Mouse (Mus musculus) megakaryocyte, embryonic 14.5 days (primary cell): ENCODE measurements around the gene Mei1. TPM values are rescaled to one million over a fixed set of nuclear protein-coding genes. Genes with fewer than 3 reads are reported as not detected.
A peak's percentile ranks its signal among the peaks of the same experiment; 100 is the strongest.

Experiments
- H3K27me3 ChIP-seq: replicated peaks from 2 replicates; pipeline ENCODE3; 2012; ENCODE audit warnings: inconsistent platforms
- H3K36me3 ChIP-seq: replicated peaks from 2 replicates; pipeline ENCODE3; 2012; ENCODE audit warnings: low read length, inconsistent platforms, mixed read lengths
- H3K4me1 ChIP-seq: 2 replicates; pipeline ENCODE4 v1.6.1; 2012; ENCODE audit warnings: inconsistent platforms
- H3K4me3 ChIP-seq: replicated peaks from 2 replicates; pipeline ENCODE3; 2012; ENCODE audit warnings: moderate library complexity, mild to moderate bottlenecking, inconsistent platforms
- H3K9me3 ChIP-seq: 2 replicates; pipeline ENCODE4 v1.6.1; 2012; ENCODE audit warnings: inconsistent platforms
- FLI1 ChIP-seq: IDR thresholded peaks from 2 replicates; pipeline ENCODE4 v1.6.1; 2012; ENCODE audit warnings: low read length, inconsistent platforms, mixed read lengths
- GATA1 ChIP-seq: IDR thresholded peaks from 3 replicates; pipeline ENCODE4 v1.6.1; 2012; ENCODE audit warnings: mixed read lengths, low read length, inconsistent platforms, borderline replicate concordance
- polyA plus RNA-seq: library from polyadenylated mRNA; stranded (reverse); fragments of >175 nt; gene quantifications from 2 replicates; pipeline ENCODE4 v1.2.3, GENCODE M21; 2012; ENCODE audit warnings: low replicate concordance; ENCODE audit not compliant: insufficient read depth

Mei1 gene
- polyA plus RNA-seq, 1 experiment, result not detected

DNA sequence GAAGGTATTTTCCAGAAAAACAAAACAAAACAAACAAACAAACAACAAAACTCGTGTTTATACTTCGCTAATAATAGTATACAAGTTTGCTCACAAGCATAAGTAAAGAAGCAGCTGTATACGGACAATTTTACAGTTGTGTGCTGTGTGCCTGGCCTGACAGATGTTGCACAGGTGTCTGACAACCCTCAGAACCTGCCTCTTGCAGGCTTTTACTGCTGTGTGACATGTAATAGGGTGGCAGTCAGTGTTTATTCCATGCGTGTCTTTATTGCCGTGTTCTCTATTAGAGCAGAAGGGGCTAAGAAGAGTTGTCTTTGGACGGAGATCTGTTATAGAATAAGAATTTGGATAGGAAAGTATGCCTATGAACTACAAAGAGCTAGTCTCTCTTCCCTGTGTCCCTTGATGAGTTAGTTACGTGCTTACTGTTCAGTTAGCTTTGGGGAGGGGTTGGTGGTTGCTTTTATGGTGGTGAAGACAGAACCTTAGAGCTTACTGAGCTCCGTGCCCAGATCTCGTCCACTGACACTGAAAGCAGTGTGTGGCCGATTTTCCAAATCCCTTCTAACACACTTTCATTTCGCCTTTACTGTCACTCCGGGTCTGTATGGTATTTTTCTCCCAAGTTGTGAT, 92.3 kb downstream of the Mei1 start:
- Histone ChIP-seq H3K36me3 (peaks cover 59% of the 10 kb centered on the region), H3K4me1 (peaks cover 100% of the 10 kb centered on the region), H3K4me3 (no peak overlapping the region), H3K27me3 (no peaks in the 10 kb centered on the region), H3K9me3 (no peaks in the 10 kb centered on the region)
- TF ChIP-seq FLI1, result no peak
- TF ChIP-seq GATA1, result no peak

DNA sequence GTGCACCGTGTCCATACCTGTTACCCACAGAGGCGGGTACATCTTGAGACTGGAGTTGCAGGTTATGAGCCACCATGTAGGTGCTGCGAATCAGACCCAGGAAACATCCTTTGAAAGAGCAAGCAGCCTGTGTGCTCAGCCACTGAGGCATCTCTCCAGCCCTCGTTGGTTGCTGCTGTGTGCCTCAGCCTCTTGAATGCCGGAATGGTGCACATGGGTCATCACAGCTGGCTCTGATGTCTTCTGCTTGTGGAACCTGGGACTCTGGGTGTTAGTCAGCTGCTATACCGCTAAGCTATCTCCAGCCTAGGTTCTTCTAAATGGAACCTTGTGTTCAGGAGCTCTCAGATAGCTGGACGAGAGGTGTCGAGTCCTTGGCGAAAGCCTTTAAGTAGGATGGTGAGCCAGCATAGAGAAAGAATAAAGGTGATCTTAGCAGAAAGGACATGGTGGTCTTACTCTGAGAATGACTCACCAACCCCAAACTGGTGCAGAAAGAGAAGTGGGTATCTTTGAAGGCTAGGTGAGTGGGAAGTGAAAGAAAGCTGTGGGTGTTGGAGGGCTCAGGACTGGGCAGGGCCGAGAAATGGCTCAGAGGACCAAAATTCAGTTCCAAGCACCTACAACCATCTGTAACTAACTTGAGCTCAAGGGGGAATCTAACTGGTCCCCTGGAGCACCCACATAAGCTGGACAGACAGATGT, 93.7 kb downstream of the Mei1 start:
- peaks cover 100% of the 10 kb centered on the region for H3K4me1 ChIP-seq
- peaks cover 60% of the 10 kb centered on the region for H3K36me3 ChIP-seq
- H3K27me3 ChIP-seq, result no peaks in the 10 kb centered on the region
- H3K4me3 ChIP-seq, result peak overlapping the region; percentile 39
- H3K9me3 ChIP-seq, result no peaks in the 10 kb centered on the region
- TF ChIP-seq GATA1 (no peak), FLI1 (no peak)

DNA sequence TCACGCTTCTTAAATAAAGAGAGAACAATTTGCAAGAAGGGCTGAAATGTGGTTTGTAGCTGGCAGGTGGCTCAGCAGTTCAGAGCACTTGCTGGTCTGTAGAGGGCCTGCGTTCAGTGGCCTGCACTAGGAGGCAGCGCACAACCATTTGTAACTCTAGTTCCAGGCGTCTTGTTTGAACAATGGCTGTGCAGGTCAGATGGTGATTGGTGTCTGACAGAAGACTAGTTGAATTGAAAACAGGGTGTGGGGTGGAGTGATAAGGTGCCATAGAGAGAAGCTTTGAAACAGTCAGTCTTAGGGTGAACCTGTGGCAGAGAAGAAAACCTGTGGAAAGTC, 94.2 kb downstream of the Mei1 start:
- no peaks in the 10 kb centered on the region for H3K9me3 ChIP-seq
- H3K36me3 ChIP-seq, result peaks cover 61% of the 10 kb centered on the region
- H3K4me3 ChIP-seq, result peak overlapping the region; percentile 50
- peaks cover 100% of the 10 kb centered on the region for H3K4me1 ChIP-seq
- H3K27me3 ChIP-seq, result no peaks in the 10 kb centered on the region
- TF ChIP-seq GATA1, result no peak
- no peak for TF ChIP-seq FLI1

DNA sequence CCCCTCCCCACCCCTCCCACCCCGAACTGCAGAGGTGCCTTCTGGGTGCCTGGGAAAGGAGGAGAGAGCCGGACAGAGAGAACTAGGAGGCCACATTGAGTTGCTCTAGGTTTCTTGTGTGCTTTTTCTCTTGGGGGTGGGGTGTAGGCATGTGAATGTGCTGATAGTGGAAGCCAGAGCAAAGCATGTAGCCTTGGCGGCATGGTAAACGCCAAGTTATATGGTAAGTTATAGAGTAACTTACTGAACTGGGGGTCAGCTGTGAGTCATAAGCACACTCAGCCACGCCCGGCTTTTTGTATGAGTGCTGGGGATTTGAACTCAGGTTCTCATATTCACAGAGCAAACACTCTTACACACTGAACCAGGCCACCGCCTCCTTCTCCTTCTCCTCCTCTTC, 94.7 kb downstream of the Mei1 start:
- H3K4me3 ChIP-seq, result no peak overlapping the region
- H3K36me3 ChIP-seq, result peaks cover 61% of the 10 kb centered on the region
- H3K4me1 ChIP-seq, result peaks cover 99% of the 10 kb centered on the region
- H3K9me3 ChIP-seq, result no peaks in the 10 kb centered on the region
- H3K27me3 ChIP-seq, result no peaks in the 10 kb centered on the region
- TF ChIP-seq GATA1 (no peak), FLI1 (no peak)

DNA sequence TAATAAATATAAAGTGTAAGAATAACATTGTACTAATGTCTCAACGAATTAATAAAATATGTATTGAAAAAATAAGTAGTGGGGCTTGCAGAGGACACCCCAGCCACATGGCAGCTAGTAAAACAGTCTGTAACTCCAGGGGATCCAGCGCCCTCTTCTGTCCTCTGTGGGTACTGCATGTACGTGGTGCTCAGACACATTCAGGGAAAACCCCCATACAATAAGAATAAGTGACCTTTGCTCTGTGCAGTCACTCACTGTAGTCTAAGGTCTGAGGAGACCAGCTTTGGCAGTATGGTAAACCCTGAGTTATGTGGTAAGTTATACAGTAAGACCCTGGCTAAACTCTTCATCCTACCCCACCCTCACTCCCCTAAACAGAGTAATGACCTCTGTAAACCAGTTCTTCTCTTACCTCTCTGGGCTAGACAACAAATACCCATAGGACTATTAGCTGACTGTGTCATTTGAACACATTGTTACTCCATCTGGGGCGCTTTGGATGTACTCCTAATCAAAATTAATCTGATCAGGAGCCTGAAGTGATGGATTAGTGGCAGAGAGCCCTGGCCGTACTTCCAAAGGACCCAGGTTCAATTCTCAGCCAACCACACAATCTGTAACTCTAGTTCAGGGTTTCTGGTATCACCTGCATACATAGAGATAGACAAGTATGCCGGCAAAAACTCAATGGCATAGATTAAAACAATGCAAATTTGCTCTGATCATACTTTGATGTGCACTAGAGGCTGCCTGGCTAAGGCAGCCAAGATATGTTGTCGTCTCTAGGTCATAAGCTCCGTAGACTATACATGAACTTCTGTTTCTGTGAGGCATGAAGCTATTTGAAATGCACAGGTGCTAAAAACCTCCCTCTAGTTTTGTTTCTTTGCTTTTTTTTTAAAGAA, 95.8 kb downstream of the Mei1 start:
- Histone ChIP-seq H3K4me1 (peaks cover 93% of the 10 kb centered on the region), H3K9me3 (no peaks in the 10 kb centered on the region), H3K36me3 (peaks cover 61% of the 10 kb centered on the region), H3K27me3 (no peaks in the 10 kb centered on the region), H3K4me3 (no peak overlapping the region)
- TF ChIP-seq FLI1 (no peak), GATA1 (no peak)

DNA sequence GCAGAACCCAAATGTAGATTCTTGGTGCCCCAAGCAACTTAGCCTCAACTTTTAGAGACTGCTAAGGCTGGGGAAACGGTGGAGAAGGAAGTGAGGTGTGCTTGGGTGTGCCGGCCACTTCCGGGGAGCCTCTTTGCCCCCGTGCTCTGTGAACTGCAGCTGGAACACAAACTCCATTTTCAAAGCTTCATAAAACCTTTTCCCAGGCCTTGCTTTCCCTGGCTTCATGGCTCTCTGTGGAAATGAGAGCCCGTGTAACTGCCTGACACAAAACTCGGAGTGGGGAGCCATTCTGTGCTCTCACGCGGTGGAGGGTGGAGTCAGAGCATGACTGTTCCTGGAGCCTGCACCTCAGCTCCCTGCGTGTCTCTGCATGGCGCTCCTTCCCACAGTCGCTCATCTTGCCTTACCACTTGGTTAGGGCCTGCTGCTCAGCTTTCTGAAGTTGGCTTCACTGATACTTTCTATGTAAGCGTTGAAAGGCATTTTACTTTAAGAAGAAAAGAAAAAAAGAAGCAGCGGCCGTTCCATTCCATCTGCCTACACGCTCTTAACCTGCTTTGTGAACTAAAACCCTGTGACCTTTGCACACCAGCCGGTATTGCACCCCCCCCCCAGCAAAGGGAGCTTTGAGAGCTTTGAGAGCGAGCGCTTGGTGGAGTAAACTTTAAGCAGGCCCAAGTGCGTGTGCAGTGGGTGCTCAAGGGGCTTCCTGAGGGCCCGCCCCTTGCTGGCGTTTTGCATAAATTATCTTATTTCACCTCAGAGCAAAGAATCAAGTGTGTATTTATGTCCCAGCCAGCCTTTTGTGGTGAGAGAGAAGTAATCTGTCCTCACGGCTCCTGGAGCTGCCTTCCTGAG, 96.7 kb downstream of the Mei1 start:
- no peaks in the 10 kb centered on the region for H3K9me3 ChIP-seq
- peak overlapping the region; percentile 69 for H3K4me3 ChIP-seq
- TF ChIP-seq FLI1 (no peak), GATA1 (no peak)
- H3K36me3 ChIP-seq, result peaks cover 64% of the 10 kb centered on the region
- H3K4me1 ChIP-seq, result peaks cover 89% of the 10 kb centered on the region
- no peaks in the 10 kb centered on the region for H3K27me3 ChIP-seq

DNA sequence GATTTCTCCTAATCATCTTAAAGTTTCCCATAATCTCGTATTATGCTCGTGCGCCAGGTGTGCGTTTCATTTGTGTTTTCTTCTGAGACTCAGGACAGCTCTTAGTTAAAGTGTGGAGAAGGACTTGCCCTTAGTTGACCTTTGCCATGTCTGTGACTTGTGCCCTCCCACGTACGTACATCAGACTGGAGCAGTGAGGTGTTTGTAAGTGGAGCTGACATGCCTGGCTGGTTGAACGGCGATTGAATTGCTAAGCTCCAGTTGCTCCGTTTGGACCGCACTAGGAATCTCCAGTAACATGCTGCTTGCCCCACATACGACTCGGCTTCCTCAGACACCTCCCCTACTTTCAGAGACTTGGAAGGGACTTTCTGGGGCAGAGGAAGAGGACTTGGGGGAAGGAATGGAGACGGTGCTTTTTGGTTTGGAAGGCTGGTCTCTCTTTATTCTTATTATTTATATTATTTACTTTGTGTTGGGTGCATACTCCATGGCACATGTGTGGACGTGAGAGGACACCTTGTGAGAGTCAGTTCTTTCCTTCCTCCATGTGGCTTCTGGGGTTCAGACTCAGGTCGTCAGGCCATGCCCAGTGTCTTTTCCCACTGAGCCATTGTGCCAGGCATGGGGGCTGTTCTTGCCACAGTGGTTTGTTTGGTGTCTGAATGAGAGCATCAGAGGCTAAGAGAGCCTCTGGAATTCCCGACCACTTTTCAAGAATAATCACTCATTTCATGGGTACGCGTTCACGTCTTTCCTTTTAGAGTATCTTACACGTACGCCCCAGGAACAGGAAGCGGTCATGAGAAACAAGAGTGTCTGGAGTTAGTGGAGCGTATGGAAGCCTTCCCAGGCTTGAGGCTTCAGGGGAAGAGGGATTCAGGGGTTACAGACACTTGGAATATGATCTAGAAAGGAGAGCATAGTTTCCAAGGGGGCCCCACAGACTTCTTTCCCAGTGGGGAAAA, 97.7 kb downstream of the Mei1 start:
- Histone ChIP-seq H3K27me3 (no peaks in the 10 kb centered on the region), H3K9me3 (no peaks in the 10 kb centered on the region), H3K36me3 (peaks cover 72% of the 10 kb centered on the region), H3K4me1 (peaks cover 78% of the 10 kb centered on the region), H3K4me3 (peak overlapping the region; percentile 64)
- no peak for TF ChIP-seq GATA1
- no peak for TF ChIP-seq FLI1

DNA sequence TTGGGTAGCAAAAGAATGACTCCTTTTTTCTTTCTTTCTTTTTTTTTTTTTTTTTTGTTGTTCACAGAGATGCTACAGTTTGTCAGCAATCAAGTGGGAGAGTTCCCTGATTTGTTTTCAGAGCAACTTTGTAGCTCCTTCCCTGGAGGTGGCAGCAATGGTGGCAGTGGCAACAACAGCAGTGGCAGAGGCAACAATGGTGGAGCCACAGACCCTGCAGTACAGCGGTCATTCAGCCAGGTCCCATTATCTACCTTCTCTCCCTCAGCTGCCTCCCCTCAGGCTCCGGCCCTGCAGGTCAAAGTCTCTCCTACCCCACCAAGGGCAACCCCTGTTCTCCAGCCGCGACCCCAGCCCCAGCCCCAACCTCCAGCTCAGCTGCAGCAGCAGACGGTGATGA, 99.9 kb downstream of the Mei1 start:
- Histone ChIP-seq H3K4me1 (peaks cover 57% of the 10 kb centered on the region), H3K9me3 (no peaks in the 10 kb centered on the region), H3K4me3 (no peak overlapping the region), H3K36me3 (peaks cover 82% of the 10 kb centered on the region), H3K27me3 (no peaks in the 10 kb centered on the region)
- no peak for TF ChIP-seq FLI1
- TF ChIP-seq GATA1, result no peak
